Comparison of ENCODE assay signal across 8 mouse cellular contexts in genomic region chr4:132949882-132950532, GRCm38 (mm10). TPM values are rescaled to one million over a fixed set of nuclear protein-coding genes. Genes with fewer than 3 reads are reported as not detected.
DNase-seq lines count a peak whose midpoint lies in the region; ATAC-seq and TF ChIP-seq lines count a peak whose summit lies in the region.

No protein-coding gene starts in this region.

- intact Hi-C loops in heart, postnatal 14 days (cut with DNase I): loop anchor here (2.0 to 5.0 kb wide), 4 partner anchors 43 to 347 kb away; partner anchors contain the start of genes Cd164l2 and Gpr3

- H3K9me3 ChIP-seq in CH12.LX (replicated peaks; ENCODE audit: low read length): no peaks in the 10 kb centered on the region
- H3K9me3 ChIP-seq in forebrain, embryonic 13.5 days (replicated peaks): no peaks in the 10 kb centered on the region
- H3K9me3 ChIP-seq in liver, embryonic 15.5 days (replicated peaks): no peaks in the 10 kb centered on the region

- H3K9ac ChIP-seq in CH12.LX (ENCODE audit: insufficient read depth, low read depth): no peak overlapping the region
- no peak overlapping the region for H3K9ac ChIP-seq in forebrain, embryonic 13.5 days
- H3K9ac ChIP-seq in liver, embryonic 15.5 days: no peak overlapping the region

- no peaks in the 10 kb centered on the region for H3K27me3 ChIP-seq in CH12.LX (replicated peaks)
- peaks cover 14% of the 10 kb centered on the region for H3K27me3 ChIP-seq in forebrain, embryonic 13.5 days
- 0 out of 2 replicates have a peak, but pooled peaks cover 6% of the 10 kb centered on the region for H3K27me3 ChIP-seq in liver, embryonic 15.5 days

- no peak for TF ChIP-seq RAD21 in CH12.LX (IDR thresholded peaks at IDR 0.05; ENCODE audit: low read depth, low read length)

- in situ Hi-C loops in CH12.LX (cut with MboI; ENCODE audit: low pct_ligation_motif_present, low pct_unique_long_range_greater_than_20kb, low sequenced_read_pairs): loop anchor here (5.0 kb wide), 1 partner anchor 42 kb away; no protein-coding TSS in a partner anchor

- peak; percentile 87 for DNase-seq in heart, adult 11 months
- no peak for DNase-seq in heart, postnatal 14 days
- peak; percentile 75 for DNase-seq in CH12.LX (ENCODE audit: extremely low read depth)
- no peak for DNase-seq in yolk sac, embryonic 10.5 days (ENCODE audit: low spot score)
- no peak for DNase-seq in gastrocnemius, postnatal 4 days (ENCODE audit: low spot score in 2 of 2)
- no peak for DNase-seq in adrenal gland, postnatal 25 days

- peak overlapping the region in 2 of 3 experiments; percentile 31 to 46 for H3K4me3 ChIP-seq in CH12.LX (replicated peaks in 1 of 3; ENCODE audit: low read depth in 2 of 3, low read length in 2 of 3, poor library complexity in 1 of 3)
- peak overlapping the region; percentile 18 for H3K4me3 ChIP-seq in forebrain, embryonic 13.5 days
- H3K4me3 ChIP-seq in liver, embryonic 15.5 days (replicated peaks): no peak overlapping the region

- no peak for ATAC-seq in forebrain, embryonic 13.5 days
- ATAC-seq in liver, embryonic 15.5 days (ENCODE audit: insufficient read depth): no peak

- TF ChIP-seq CTCF in CH12.LX (conservative IDR thresholded peaks at IDR 0.05 in 1 of 2, IDR thresholded peaks at IDR 0.05 in 1 of 2; ENCODE audit: low read depth in 2 of 2, low read length in 2 of 2): no peak

- H3K4me2 ChIP-seq in CH12.LX (ENCODE audit: insufficient read depth, low read depth, poor library complexity, severe bottlenecking): peak overlapping the region; percentile 42; the same call in 1 of the 2 replicates
- H3K4me2 ChIP-seq in forebrain, embryonic 13.5 days: peak overlapping the region; percentile 42
- H3K4me2 ChIP-seq in liver, embryonic 15.5 days: peak overlapping the region; percentile 43

- dilution Hi-C loops in CH12.LX (cut with MboI; ENCODE audit: extremely low pct_ligation_motif_present, extremely low pct_unique_long_range_greater_than_20kb, low sequenced_read_pairs): no loop called here

- no peaks in the 10 kb centered on the region for H3K36me3 ChIP-seq in CH12.LX (replicated peaks in 1 of 2; ENCODE audit: control insufficient read depth in 1 of 2, insufficient read depth in 1 of 2, low read length in 1 of 2)
- H3K36me3 ChIP-seq in forebrain, embryonic 13.5 days (ENCODE audit: poor library complexity, severe bottlenecking): no peaks in the 10 kb centered on the region
- H3K36me3 ChIP-seq in liver, embryonic 15.5 days (replicated peaks): no peaks in the 10 kb centered on the region

- peak overlapping the region; percentile 46; the same call in 1 of the 2 replicates for H3K27ac ChIP-seq in CH12.LX (ENCODE audit: insufficient read depth, low read depth)
- H3K27ac ChIP-seq in forebrain, embryonic 13.5 days: no peak overlapping the region
- H3K27ac ChIP-seq in liver, embryonic 15.5 days (replicated peaks): 0 out of 2 replicates have a peak overlapping the region, but pooled peaks have one; percentile 16

- no peaks in the 10 kb centered on the region for H3K79me2 ChIP-seq in CH12.LX (replicated peaks; ENCODE audit: control insufficient read depth, extremely low read depth, insufficient read depth, poor library complexity, severe bottlenecking)

- peaks cover 5 to 69% of the 10 kb centered on the region in 2 experiments for H3K4me1 ChIP-seq in CH12.LX (ENCODE audit: control insufficient read depth in 1 of 2, insufficient read depth in 2 of 2)
- peaks cover 16% of the 10 kb centered on the region for H3K4me1 ChIP-seq in forebrain, embryonic 13.5 days
- H3K4me1 ChIP-seq in liver, embryonic 15.5 days (replicated peaks): peaks cover 31% of the 10 kb centered on the region

- TF ChIP-seq EP300 in CH12.LX (IDR thresholded peaks at IDR 0.05; ENCODE audit: low read length): 0 out of 2 replicates have a peak, but pooled peaks have one; percentile 31

- TF ChIP-seq POLR2A in CH12.LX (IDR thresholded peaks at IDR 0.05; ENCODE audit: low read depth, low read length): peak; percentile 31; the same call in 1 of the 2 replicates

- WGBS in forebrain, embryonic 13.5 days: 19% methylated on average over 24 of the region's 24 CpGs
- 49% methylated on average over 24 of the region's 24 CpGs for WGBS in liver, embryonic 15.5 days (ENCODE audit: insufficient replicate concordance)

TF ChIP-seq in CH12.LX, 34 proteins besides CTCF, POLR2A, EP300 and RAD21:
- TF ChIP-seq JUND (conservative IDR thresholded peaks at IDR 0.05; ENCODE audit: low read depth, low read length): peak; percentile 31; the same call in 1 of the 2 replicates
- TF ChIP-seq ZMIZ1 (IDR thresholded peaks at IDR 0.05; ENCODE audit: low read depth, low read length): 0 out of 2 replicates have a peak, but pooled peaks have one; percentile 44
- TF ChIP-seq ETS1 (conservative IDR thresholded peaks at IDR 0.05; ENCODE audit: low read depth, low read length): peak; percentile 44
- TF ChIP-seq TBP (conservative IDR thresholded peaks at IDR 0.05; ENCODE audit: low read depth, low read length): 0 out of 2 replicates have a peak, but pooled peaks have one; percentile 24
- peak; percentile 49 for TF ChIP-seq ELF1 (IDR thresholded peaks at IDR 0.05; ENCODE audit: low read depth, low read length)
- 0 out of 2 replicates have a peak, but pooled peaks have one; percentile 33 for TF ChIP-seq TCF12 (IDR thresholded peaks at IDR 0.05; ENCODE audit: low read depth, low read length)
- 0 out of 2 replicates have a peak, but pooled peaks have one; percentile 36 for TF ChIP-seq BHLHE40 (IDR thresholded peaks at IDR 0.05; ENCODE audit: low read depth, low read length)
- TF ChIP-seq MEF2A (IDR thresholded peaks at IDR 0.05; ENCODE audit: borderline replicate concordance, low read depth, low read length): peak; percentile 98
- peak; percentile 23; the same call in 1 of the 2 replicates for TF ChIP-seq MYC (IDR thresholded peaks at IDR 0.05; ENCODE audit: low read depth, low read length)
- TF ChIP-seq GABPA (IDR thresholded peaks at IDR 0.05; ENCODE audit: insufficient replicate concordance, low read depth, low read length): no peak
- no peak for TF ChIP-seq MAZ (IDR thresholded peaks at IDR 0.05; ENCODE audit: low read depth, low read length)
- peak; percentile 21; the same call in 1 of the 2 replicates for TF ChIP-seq NELFE (IDR thresholded peaks at IDR 0.05; ENCODE audit: low read depth, low read length)
- peak; percentile 58 for TF ChIP-seq SIN3A (IDR thresholded peaks at IDR 0.05; ENCODE audit: low read length)
- TF ChIP-seq JUN (IDR thresholded peaks at IDR 0.05; ENCODE audit: insufficient read depth, low read depth, low read length): peak; percentile 70
- no peak for TF ChIP-seq ZNF384 (IDR thresholded peaks at IDR 0.05; ENCODE audit: low read depth, low read length)
- TF ChIP-seq KAT2A (IDR thresholded peaks at IDR 0.05; ENCODE audit: insufficient replicate concordance, low read length): no peak
- TF ChIP-seq USF2 (conservative IDR thresholded peaks at IDR 0.05; ENCODE audit: low read depth, low read length): no peak

RNA-seq across cellular contexts. Expression of gene Fgr, which starts 23.9 kb away (rescaled TPM):
- under 1 TPM; 0.43 to 0.49 TPM for total RNA-seq in heart, postnatal 14 days (2021)
- total RNA-seq in CH12.LX (2012; rRNA removed) (0.04 TPM in 2 replicates), CH12.LX (2014; rRNA removed) (0.13 and 0.23 TPM in 2 replicates)
- 0.24 and 0.70 TPM in 2 replicates for polyA plus RNA-seq in CH12.LX (2012; ENCODE audit: insufficient read length, low read depth)
- not detected in 2 replicates for polyA plus RNA-seq in forebrain, embryonic 13.5 days (2015; fragmentation: Nextera tagmentation; extraction: Ambion mirVana)
- polyA plus RNA-seq in liver, embryonic 15.5 days (2015; fragmentation: Nextera tagmentation; extraction: Ambion mirVana): 2.7 and 2.8 TPM in 2 replicates
- under 1 TPM; 0.47 to 0.78 TPM for total RNA-seq in gastrocnemius, postnatal 4 days (2021)
- total RNA-seq in adrenal gland, postnatal 25 days (2021): 0.33 TPM in 1 of 2 replicates, not detected in the other

RNA-seq across cellular contexts. Expression of gene Fam76a, which starts 27.6 kb away (rescaled TPM):
- 10 to 100 TPM; 33.2 to 40.1 TPM for total RNA-seq in heart, postnatal 14 days (2021)
- total RNA-seq in CH12.LX (2012; rRNA removed) (10.0 and 10.8 TPM in 2 replicates), CH12.LX (2014; rRNA removed) (11.5 and 11.9 TPM in 2 replicates)
- 8.3 and 10.3 TPM in 2 replicates for polyA plus RNA-seq in CH12.LX (2012; ENCODE audit: insufficient read length, low read depth)
- 35.2 and 43.5 TPM in 2 replicates for polyA plus RNA-seq in forebrain, embryonic 13.5 days (2015; fragmentation: Nextera tagmentation; extraction: Ambion mirVana)
- polyA plus RNA-seq in liver, embryonic 15.5 days (2015; fragmentation: Nextera tagmentation; extraction: Ambion mirVana): 27.6 and 28.5 TPM in 2 replicates
- total RNA-seq in gastrocnemius, postnatal 4 days (2021): 10 to 100 TPM; 31.5 to 38.4 TPM
- 35.3 and 36.6 TPM in 2 replicates for total RNA-seq in adrenal gland, postnatal 25 days (2021)

Comparison
In these comparisons a context has a peak if more than half of its experiments do, and no peak if none do; other contexts are left out.
1. DNase-seq: peak in heart, adult 11 months (single experiment) and CH12.LX (single experiment); none in heart, postnatal 14 days (0 of 2), yolk sac, embryonic 10.5 days (single experiment), gastrocnemius, postnatal 4 days (0 of 2) and adrenal gland, postnatal 25 days (single experiment).
2. Peak in every context shown above with its lines, with median percentiles within 50 percentile points of each other: H3K4me2 ChIP-seq.